Mouse (Mus musculus) lung, embryonic 15.5 days (tissue): Measurements from ENCODE around the gene Dgka. TPM values are rescaled to one million over a fixed set of nuclear protein-coding genes. Genes with fewer than 3 reads are reported as not detected.

Experiments
- ATAC-seq: fragments of 200-750 bp; cut with Nextera tagmentation; 2 replicates; pipeline ENCODE4 v1.8.0; 2017; ENCODE audit warnings: moderate number of reproducible peaks, borderline replicate concordance; ENCODE audit not compliant: low FRiP score, low TSS enrichment; ENCODE audit errors: extremely low read depth
- H3K27ac ChIP-seq: fragments of 300-500 bp; sonication (generic); 2 replicates; pipeline ENCODE4 v1.5.1; 2015; ENCODE audit warnings: moderate library complexity, mild to moderate bottlenecking, inconsistent platforms
- H3K27me3 ChIP-seq: fragments of 300-500 bp; sonication (generic); 2 replicates; pipeline ENCODE4 v1.6.1; 2015; ENCODE audit warnings: inconsistent platforms
- H3K36me3 ChIP-seq: fragments of 300-500 bp; sonication (generic); 2 replicates; pipeline ENCODE4 v1.6.1; 2015; ENCODE audit warnings: inconsistent platforms
- H3K4me1 ChIP-seq: fragments of 300-500 bp; sonication (generic); 2 replicates; pipeline ENCODE4 v1.6.1; 2015; ENCODE audit warnings: inconsistent platforms
- H3K4me2 ChIP-seq: fragments of 300-500 bp; sonication (generic); 2 replicates; pipeline ENCODE4 v1.6.1; 2015; ENCODE audit warnings: inconsistent platforms, mild to moderate bottlenecking, moderate library complexity
- H3K4me3 ChIP-seq: fragments of 300-500 bp; sonication (generic); 2 replicates; pipeline ENCODE4 v1.5.1; 2015; ENCODE audit warnings: mild to moderate bottlenecking, inconsistent platforms
- H3K9ac ChIP-seq: fragments of 300-500 bp; sonication (generic); 2 replicates; pipeline ENCODE4 v1.6.1; 2015; ENCODE audit warnings: inconsistent platforms
- H3K9me3 ChIP-seq: fragments of 300-500 bp; sonication (generic); 2 replicates; pipeline ENCODE4 v1.6.1; 2016; ENCODE audit warnings: inconsistent platforms
- WGBS: fragments of 180-500 bp; shearing (Covaris S2); methylation state at CpG from one replicate; pipeline ENCODE4 v1.1.7; 2015; 5-methylcytosine and 5-hydroxymethylcytosine counted together
- polyA plus RNA-seq: library from polyadenylated mRNA; unstranded; fragments of >200 nt; fragmentation: Nextera tagmentation; extraction: Ambion mirVana; gene quantifications from 2 replicates; pipeline ENCODE4 v1.2.1, GENCODE M21; 2015

Gene Dgka
- polyA plus RNA-seq = 9.5 and 10.5 TPM in 2 replicates

DNA sequence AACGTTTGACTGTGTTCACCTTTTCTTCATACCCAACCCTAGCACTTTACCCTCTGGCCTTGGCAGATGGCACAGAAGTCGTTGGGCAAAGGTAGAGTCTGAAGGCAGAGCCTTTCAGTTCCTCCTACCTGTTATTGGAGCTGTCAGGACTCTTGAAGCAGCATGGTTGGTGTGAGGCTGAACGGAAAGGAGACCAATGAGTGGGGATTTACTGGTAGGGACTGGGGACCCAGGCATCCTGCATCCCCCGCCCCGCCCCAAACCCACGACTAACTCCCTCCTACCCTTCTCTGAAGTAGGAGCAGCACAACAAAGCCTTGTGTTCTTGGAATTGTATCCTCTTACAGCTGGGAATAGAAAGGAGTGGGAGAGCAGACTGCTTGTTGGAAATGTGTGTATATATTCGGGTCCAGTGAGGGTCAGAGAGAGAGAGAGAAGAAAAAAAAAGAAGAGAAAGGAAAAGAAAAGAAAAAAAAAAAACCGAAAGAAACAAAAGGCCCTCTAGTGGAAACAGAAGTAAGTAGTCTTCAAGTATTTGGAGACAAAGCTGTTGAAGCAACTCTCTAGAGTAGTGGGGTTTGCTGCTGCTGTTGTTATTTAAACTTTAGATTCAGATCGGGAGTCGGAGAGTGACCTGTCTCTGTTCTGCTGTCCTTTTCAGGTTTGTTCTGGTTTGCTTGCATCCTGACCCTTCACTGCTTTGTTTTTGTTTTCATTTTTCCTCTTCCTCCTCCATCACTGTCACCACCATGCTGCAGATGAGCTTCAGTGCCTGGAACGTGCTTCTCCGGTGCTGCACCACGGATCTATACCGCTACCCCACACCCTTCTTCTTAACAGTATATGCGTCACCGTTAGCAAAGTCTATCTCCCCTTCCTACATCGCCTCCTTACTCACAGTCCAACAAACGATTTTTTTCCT lies at the start of gene Dgka:
Gene Dgka, minus strand, starts transcription at position 176 of the 922 bp plus-strand sequence.
- Histone ChIP-seq H3K9me3 (no peaks in the 10 kb centered on the region), H3K4me3 (peak within 1 kb of the TSS; percentile 67), H3K4me2 (peak within 1 kb of the TSS; percentile 95), H3K4me1 (peaks cover 46% of the 10 kb centered on the region), H3K27me3 (peaks cover 4% of the 10 kb centered on the region; the same call in 1 of the 2 replicates), H3K9ac (peak within 1 kb of the TSS; percentile 61), H3K36me3 (no peaks in the 10 kb centered on the region), H3K27ac (peak within 1 kb of the TSS; percentile 77)
- WGBS = 13% methylated on average over 18 of the region's 18 CpGs
- ATAC-seq = no peak

DNA sequence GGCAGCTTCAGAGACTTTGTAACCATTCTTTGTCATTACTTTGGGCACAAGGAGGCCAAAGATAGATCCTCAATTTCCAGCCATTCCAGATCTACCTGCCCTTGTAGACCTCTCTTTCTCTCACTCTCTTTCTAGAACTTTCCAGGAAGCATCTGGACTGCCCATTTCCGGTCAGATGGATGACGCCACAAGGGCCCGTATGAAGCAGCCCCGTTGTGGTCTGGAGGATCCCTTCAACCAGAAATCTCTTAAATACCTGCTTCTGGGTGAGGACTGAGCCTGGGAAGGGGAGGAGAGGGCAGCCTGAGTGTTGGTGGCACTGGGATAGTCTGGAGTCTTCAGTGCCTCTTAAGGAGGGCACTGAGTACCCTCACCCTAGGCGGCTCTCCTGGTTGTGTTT lies 49.7 kb upstream of the Dgka start:
- Histone ChIP-seq H3K4me3 (no peak overlapping the region), H3K27ac (no peak overlapping the region), H3K9me3 (no peaks in the 10 kb centered on the region), H3K4me2 (no peak overlapping the region), H3K36me3 (0 out of 2 replicates have a peak, but pooled peaks cover 4% of the 10 kb centered on the region), H3K27me3 (no peaks in the 10 kb centered on the region), H3K9ac (no peak overlapping the region), H3K4me1 (no peaks in the 10 kb centered on the region)
- no peak for ATAC-seq
- 84% methylated on average over 5 of the region's 5 CpGs for WGBS

DNA sequence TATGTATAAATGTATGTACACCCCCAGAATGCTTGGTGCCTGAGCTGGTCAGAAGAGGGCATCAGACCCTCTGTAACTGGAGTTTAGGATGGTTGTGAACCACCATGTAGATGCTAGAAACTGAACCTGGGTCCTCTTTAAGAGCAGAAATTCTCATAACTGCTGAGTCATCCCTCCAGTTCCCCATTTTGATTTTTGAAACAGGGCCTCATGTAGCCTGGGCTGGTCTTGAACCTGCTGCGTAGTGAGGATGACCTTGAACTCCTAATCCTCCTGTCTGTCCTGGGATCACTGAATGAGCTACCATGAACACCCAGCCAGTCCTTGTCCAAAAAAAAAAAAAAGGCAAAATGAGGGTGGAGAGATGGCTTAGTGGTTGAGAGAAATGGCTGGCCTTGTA lies 48.6 kb upstream of the Dgka start:
- H3K27me3 ChIP-seq = no peaks in the 10 kb centered on the region
- no peak overlapping the region for H3K4me2 ChIP-seq
- no peaks in the 10 kb centered on the region for H3K9me3 ChIP-seq
- 90% methylated on average over 1 of the region's 1 CpGs for WGBS
- no peak for ATAC-seq
- no peak overlapping the region for H3K27ac ChIP-seq
- H3K9ac ChIP-seq = no peak overlapping the region
- no peak overlapping the region for H3K4me3 ChIP-seq
- no peaks in the 10 kb centered on the region for H3K4me1 ChIP-seq
- H3K36me3 ChIP-seq = no peaks in the 10 kb centered on the region

DNA sequence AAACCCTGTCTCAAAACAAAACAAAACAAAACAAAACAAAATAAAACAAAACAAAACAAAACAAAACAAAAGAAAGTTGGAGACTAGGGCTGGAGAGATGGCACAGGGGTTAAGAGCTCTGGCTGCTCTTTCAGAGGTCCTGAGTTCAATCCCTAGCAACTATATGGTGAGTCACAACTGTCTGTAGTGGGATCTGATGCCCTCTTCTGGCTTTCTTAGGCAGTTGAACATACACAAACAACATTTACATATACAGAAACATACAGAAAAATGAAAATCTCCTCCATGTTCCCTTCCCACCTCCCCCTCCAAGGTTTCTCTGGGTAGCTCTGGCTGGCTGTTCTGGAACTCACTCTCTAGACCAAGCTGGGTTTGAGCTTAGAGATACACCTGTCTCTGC lies 47.4 kb upstream of the Dgka start:
- ATAC-seq = no peak
- no peak overlapping the region for H3K9ac ChIP-seq
- H3K27me3 ChIP-seq = no peaks in the 10 kb centered on the region
- H3K27ac ChIP-seq = no peak overlapping the region
- H3K4me1 ChIP-seq = no peaks in the 10 kb centered on the region
- no peak overlapping the region for H3K4me2 ChIP-seq
- no peaks in the 10 kb centered on the region for H3K36me3 ChIP-seq
- no peaks in the 10 kb centered on the region for H3K9me3 ChIP-seq
- H3K4me3 ChIP-seq = no peak overlapping the region

DNA sequence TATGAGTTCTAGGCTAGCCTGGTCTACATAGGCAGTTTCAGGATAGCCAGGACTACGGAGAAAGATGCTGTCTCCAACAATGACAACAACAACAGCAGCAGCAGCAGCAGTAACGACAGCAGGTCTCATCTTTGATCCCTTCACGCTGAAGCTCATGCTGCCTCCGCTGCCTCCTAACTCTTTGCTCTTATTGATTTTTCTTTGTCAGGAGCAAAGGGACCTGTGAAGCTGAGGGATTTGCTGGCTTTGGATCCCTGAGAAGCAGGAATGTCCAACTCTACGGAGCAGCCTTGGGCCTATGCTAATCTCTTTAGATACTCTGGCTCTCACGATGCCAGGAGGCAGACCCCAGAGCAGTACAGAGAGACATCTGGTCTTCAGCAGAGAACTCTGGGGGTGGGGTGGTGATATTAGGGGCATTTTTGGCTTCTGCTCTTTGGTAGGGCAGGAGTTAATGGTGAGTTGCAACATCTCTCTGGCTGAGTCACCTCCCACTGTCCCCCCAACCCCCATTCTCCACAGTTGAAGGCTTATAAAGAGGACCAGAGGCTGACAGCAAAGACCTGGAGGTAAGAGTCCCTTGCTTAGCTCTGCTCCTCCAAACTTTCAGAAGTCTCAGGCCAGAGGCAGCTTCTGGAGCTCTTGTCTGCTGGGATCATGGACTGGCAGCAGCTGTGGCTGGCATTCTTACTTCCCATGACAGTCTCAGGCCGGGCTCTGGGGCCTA lies 45.9 kb upstream of the Dgka start, which contains the start of gene Mmp19:
Gene Mmp19, plus strand, starts transcription at position 513 of the 727 bp plus-strand sequence.
- Histone ChIP-seq H3K4me3 (peak within 1 kb of the TSS; percentile 19), H3K27ac (peak within 1 kb of the TSS; percentile 1; the same call in 1 of the 2 replicates), H3K9ac (no peak within 1 kb of the TSS), H3K27me3 (no peaks in the 10 kb centered on the region), H3K9me3 (no peaks in the 10 kb centered on the region), H3K36me3 (no peaks in the 10 kb centered on the region), H3K4me2 (peak within 1 kb of the TSS; percentile 11), H3K4me1 (no peaks in the 10 kb centered on the region)
- peak; percentile 48; the same call in 1 of the 2 replicates for ATAC-seq
- WGBS = 56% methylated on average over 7 of the region's 7 CpGs

DNA sequence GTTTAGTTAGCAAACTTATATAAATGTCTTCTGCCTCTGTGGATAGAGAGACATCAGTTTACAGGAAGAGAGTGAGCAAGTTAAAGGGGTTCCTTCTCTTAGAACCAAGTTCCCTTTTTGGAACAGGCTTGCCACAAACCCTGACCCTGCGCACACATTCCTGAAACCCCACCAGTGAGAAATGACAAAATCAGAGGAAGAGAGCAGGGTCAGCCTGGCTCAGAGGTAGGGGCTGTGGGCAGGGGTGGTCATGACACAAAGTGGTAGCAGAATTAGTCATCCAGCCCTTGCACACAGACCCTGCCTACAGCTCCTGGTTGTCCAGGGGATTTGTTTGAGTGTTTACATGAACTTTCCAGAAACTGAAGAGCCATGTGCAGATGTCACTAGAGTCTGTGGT lies 35.5 kb upstream of the Dgka start:
- Histone ChIP-seq H3K4me1 (peaks cover 12% of the 10 kb centered on the region; the same call in 1 of the 2 replicates), H3K27me3 (no peaks in the 10 kb centered on the region), H3K9ac (no peak overlapping the region), H3K27ac (no peak overlapping the region), H3K9me3 (no peaks in the 10 kb centered on the region), H3K36me3 (no peaks in the 10 kb centered on the region), H3K4me2 (no peak overlapping the region), H3K4me3 (no peak overlapping the region)
- 96% methylated on average over 1 of the region's 1 CpGs for WGBS
- ATAC-seq = no peak

DNA sequence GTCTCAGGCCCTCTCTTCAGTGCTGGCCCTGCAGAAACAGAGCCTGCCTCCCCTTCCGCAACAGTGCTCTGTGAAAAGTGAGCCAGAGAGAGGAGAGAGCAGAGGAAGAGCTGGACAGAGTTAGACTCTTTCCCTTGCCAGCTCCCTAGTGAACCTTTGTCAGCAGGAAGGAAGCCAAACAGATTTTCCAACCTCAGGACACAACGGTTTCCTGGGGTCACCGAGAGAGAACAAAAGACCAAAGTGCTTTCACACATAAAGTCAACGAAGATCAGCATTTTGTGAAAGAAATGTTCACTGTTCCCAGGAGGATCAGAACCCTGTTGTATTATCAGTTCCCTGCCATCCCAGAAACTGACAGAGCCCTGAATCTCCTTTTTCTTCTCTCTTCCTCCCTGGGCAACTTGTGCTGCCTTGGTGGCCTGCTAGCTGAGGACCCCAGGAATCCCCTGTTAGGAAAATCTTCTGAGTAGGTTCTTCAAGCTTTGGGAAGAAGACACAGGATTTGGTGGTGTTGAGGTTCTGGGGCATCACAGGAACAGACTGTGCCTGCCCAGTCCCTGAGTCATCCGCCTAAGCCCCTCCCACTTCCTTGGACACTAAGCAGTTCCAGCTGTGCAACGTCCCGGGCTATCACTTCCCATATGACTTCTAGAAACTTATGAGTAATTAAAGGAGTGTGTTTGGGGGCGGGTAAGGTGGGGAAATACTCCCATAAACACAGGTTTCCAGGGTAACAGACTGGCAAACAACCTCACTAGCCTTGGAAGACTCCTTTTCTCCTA lies 34.5 kb upstream of the Dgka start:
- H3K4me2 ChIP-seq = peak overlapping the region; percentile 20; the same call in 1 of the 2 replicates
- 23% methylated on average over 8 of the region's 8 CpGs for WGBS
- no peaks in the 10 kb centered on the region for H3K9me3 ChIP-seq

DNA sequence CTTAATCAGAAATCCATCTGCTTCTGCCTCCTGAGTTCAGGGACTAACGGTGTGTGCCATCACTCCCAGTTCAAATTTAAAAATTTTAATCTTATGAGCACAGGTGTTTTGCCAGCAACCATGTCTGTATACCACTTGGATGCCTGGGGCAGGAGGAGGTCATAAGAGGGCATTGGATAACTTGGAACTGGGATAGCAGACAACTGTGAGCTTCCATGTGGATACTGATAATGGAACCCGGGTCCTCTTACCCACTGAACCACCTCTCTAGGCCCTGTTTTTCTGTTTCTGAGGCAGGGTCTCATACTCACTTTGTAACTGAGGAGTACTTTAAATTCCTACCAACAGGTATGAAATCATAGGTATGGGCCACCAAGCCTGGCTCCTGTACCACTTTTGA lies 33.8 kb upstream of the Dgka start:
- H3K9ac ChIP-seq = no peak overlapping the region
- ATAC-seq = no peak
- H3K4me2 ChIP-seq = 0 out of 2 replicates have a peak overlapping the region, but pooled peaks have one; percentile 20

More for the DNA sequence above, 34.5 kb upstream of the Dgka start:
- Histone ChIP-seq H3K9ac (no peak overlapping the region), H3K27ac (peak overlapping the region; percentile 85), H3K36me3 (no peaks in the 10 kb centered on the region), H3K27me3 (no peaks in the 10 kb centered on the region), H3K4me3 (no peak overlapping the region), H3K4me1 (peaks cover 12% of the 10 kb centered on the region; the same call in 1 of the 2 replicates)
- ATAC-seq = peak; percentile 99

DNA sequence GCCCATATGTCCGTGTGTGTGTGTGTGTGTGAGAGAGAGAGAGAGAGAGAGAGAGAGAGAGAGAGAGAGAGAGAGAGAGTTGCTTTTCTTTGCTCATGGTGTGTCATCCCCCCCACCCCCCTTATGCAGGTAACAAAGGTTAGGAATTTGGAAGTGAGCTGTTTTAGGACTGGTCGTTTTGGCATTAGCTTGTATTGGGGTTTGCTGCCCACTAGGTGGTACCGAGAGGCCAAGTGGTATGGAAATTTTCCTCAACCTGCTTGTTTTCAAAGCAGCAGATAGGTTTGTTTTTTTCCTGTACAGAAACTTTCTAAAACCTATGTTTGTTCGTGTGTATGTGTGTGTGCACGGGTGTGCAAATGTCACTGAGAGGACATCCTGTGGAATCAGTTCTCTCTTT lies 29.0 kb upstream of the Dgka start:
- H3K4me3 ChIP-seq = no peak overlapping the region
- H3K4me2 ChIP-seq = no peak overlapping the region
- WGBS = 26% methylated on average over 5 of the region's 5 CpGs
- no peaks in the 10 kb centered on the region for H3K27me3 ChIP-seq
- H3K27ac ChIP-seq = no peak overlapping the region
- 0 out of 2 replicates have a peak, but pooled peaks cover 1% of the 10 kb centered on the region for H3K4me1 ChIP-seq
- no peaks in the 10 kb centered on the region; the same call in 1 of the 2 replicates for H3K36me3 ChIP-seq
- no peak overlapping the region for H3K9ac ChIP-seq
- no peak for ATAC-seq
- H3K9me3 ChIP-seq = no peaks in the 10 kb centered on the region

More for the DNA sequence above, 33.8 kb upstream of the Dgka start:
- no peaks in the 10 kb centered on the region for H3K9me3 ChIP-seq
- no peaks in the 10 kb centered on the region for H3K27me3 ChIP-seq
- peaks cover 12% of the 10 kb centered on the region; the same call in 1 of the 2 replicates for H3K4me1 ChIP-seq
- WGBS = 88% methylated on average over 2 of the region's 2 CpGs
- H3K36me3 ChIP-seq = no peaks in the 10 kb centered on the region
- H3K27ac ChIP-seq = peak overlapping the region; percentile 85
- H3K4me3 ChIP-seq = no peak overlapping the region

DNA sequence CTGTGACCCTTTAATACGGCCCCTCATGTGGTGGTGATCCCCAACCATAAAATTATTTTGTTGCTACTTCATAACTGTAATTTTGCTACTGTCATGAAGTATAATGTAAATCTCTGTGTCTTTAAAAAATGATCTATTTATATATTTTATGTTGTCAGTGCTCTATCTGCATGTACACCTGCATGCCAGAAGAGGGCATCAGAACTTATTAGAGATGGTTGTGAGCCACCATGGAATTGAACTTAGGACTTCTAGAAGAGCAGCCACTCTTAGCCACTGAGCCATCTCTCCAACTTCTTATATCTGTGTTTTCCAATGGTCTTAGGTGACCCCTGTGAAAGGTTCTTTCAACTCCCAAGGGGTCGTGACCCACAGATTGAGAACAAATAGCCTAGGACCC lies 28.2 kb upstream of the Dgka start:
- WGBS = 75% methylated on average over 2 of the region's 2 CpGs
- ATAC-seq = no peak

DNA sequence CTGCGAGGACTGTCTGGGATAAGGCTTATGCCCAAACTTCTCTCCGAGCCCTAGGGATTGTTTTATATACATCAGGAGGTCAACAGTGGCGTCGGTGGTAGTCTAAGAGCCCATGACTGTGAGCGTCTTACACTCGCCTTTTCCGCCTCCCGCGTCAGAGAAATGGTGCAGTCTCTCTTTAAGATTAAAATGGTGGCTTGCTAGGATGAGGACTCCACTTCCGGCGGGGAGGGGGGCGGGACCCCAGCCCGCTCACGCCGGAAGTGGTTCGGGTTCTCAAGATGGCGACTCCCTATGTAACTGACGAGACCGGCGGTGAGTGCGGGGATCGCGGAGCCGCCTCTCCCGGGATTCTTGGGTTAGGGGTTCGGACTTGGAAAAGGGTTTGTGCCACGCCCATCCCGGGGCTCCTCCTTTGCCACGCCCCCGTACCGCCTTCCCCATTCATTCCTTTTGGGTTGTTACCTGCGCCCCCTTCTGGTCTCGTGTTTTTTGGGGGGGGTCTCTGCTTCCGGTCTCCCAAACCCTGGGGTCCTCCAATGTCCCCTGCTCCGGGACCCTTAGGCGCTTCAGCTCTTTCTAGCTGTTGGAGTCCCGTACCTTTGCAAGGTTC lies 3.7 kb upstream of the Dgka start:
- Histone ChIP-seq H3K36me3 (no peaks in the 10 kb centered on the region; the same call in 1 of the 2 replicates), H3K27me3 (no peaks in the 10 kb centered on the region), H3K4me3 (peak overlapping the region; percentile 78), H3K27ac (peak overlapping the region; percentile 98), H3K9ac (peak overlapping the region; percentile 73), H3K4me1 (peaks cover 40% of the 10 kb centered on the region), H3K9me3 (no peaks in the 10 kb centered on the region), H3K4me2 (peak overlapping the region; percentile 74)
- WGBS = under 1% methylated on average over 37 of the region's 37 CpGs
- ATAC-seq = peak; percentile 77

More for the DNA sequence above, 28.2 kb upstream of the Dgka start:
- no peak overlapping the region for H3K4me2 ChIP-seq
- H3K27me3 ChIP-seq = no peaks in the 10 kb centered on the region
- H3K4me3 ChIP-seq = no peak overlapping the region
- H3K9ac ChIP-seq = no peak overlapping the region
- no peaks in the 10 kb centered on the region for H3K9me3 ChIP-seq
- no peaks in the 10 kb centered on the region for H3K4me1 ChIP-seq
- H3K36me3 ChIP-seq = no peaks in the 10 kb centered on the region; the same call in 1 of the 2 replicates
- H3K27ac ChIP-seq = no peak overlapping the region
